Mouse (Mus musculus): ENCODE measurements around the gene Trabd. TPM values are rescaled to one million over a fixed set of nuclear protein-coding genes. Genes with fewer than 3 reads are reported as not detected.
A peak's percentile ranks its signal among the peaks of the same experiment; 100 is the strongest.

Trabd gene
- polyA plus RNA-seq, 1 experiment from 2014 or later: 44.7 TPM

DNA sequence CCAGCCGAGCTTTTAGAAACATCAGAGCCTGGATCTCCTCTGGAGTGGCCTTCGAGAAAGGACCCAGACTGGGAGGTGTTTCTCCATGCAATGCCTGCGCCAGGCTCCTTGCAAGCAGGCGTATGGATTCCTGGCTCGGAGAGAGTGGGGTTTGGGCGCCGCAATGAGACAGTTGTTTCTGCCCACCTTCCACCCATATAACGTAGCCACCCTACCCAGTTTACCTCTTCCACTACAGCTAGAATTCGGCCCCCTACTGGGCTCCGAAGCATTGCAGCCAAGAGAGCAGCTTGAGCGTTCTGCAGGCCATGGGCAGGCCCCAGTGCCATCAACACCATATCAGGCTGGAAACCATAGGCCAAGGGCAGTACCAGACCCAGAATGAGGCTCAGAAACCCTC lies 48.7 kb downstream of the Trabd start:
- H3K27me3 ChIP-seq: no peaks in the 10 kb centered on the region
- DNase-seq (ENCODE audit: low read depth, low spot score) (no peak), ATAC-seq (no peak)
- TF ChIP-seq CTCF (IDR thresholded peaks at IDR 0.05): no peak
- CTCF ChIA-PET: interaction anchor here (0.7 to 1.7 kb wide), 6 partner anchors 8 to 87 kb away, joined by 3 to 6 read pairs (median 4); no protein-coding TSS in a partner anchor
- POLR2A ChIA-PET: interaction anchor here (1.2 to 1.9 kb wide), 3 partner anchors 26 to 89 kb away, joined by 3 to 6 read pairs (median 4); partner anchors contain the start of genes Dennd6b and Mapk11
- in situ Hi-C loops (cut with MboI; ENCODE audit: low pct_unique_long_range_greater_than_20kb): no loop called here

DNA sequence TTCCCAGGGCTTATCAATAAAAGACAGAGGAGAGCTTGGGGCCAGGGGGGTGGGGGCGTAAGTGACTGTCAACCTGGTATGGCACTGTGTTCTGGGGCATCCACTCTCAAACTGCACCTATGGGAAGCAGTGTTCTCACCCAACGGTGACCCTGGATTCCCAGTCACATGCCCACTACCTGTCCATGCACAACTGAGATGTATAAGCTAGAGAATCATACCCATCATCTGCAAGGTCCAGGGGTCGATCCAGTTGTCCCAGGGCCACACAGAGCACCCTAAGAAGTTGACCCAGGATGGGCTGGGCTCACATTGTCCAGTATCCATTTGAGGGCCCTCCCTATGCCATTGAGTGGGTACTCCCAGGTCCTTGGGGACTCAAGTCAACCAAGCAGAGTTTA lies 49.4 kb downstream of the Trabd start:
- no peak for TF ChIP-seq CTCF (IDR thresholded peaks at IDR 0.05)
- ChIA-PET CTCF (interaction anchor here (1.7 kb wide), 1 partner anchor 86 kb away, joined by 6 read pairs; no protein-coding TSS in a partner anchor), POLR2A (no interaction called here)
- in situ Hi-C loops (cut with MboI; ENCODE audit: low pct_unique_long_range_greater_than_20kb): no loop called here
- ATAC-seq: no peak
- no peaks in the 10 kb centered on the region for H3K27me3 ChIP-seq
- DNase-seq (ENCODE audit: low read depth, low spot score): no peak

DNA sequence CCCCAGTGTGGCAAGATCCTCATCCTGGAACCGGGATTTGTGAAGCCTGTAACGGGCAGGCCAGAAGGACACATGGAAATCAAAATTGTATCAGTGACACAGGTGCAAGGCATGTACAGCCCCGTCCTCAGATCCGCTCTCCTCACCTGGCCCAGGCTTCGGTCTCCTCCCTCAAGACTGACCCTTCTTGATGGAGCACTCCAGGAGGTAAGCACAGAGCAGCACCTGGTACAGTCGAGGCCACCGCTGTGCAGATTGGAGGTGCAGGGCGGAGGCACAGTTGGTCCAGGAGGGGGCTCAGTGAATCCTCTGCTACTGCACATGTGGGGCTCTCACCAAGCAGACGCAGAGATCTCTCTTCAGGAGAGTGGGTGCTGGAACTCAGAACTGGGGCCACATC lies 50.4 kb downstream of the Trabd start:
- in situ Hi-C loops (cut with MboI; ENCODE audit: low pct_unique_long_range_greater_than_20kb): no loop called here
- ATAC-seq (no peak), DNase-seq (ENCODE audit: low read depth, low spot score) (no peak)
- TF ChIP-seq CTCF (IDR thresholded peaks at IDR 0.05): no peak
- CTCF ChIA-PET: interaction anchor here (1.7 kb wide), 1 partner anchor 85 kb away, joined by 6 read pairs; no protein-coding TSS in a partner anchor
- H3K27me3 ChIP-seq: no peaks in the 10 kb centered on the region
- POLR2A ChIA-PET: no interaction called here

DNA sequence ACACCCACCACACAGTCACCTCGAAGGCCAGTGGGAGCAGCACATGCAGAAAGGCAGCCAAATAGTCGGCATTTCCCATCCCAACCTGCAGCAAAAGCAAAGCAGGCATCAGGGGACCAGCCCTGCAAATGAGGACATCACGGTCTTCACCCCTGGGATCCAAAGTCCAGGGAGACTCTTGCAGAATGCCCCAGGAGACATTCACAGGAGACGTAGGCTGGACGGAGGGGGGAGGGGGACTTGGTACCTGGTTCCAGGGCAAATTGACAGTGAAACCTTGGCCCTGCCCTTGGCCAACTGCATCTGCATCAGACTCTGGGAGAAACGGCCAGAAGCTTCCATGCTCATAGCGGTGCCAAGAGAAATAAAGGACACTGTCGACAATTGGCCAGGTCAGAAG lies 51.7 kb downstream of the Trabd start:
- no peaks in the 10 kb centered on the region for H3K27me3 ChIP-seq
- in situ Hi-C loops (cut with MboI; ENCODE audit: low pct_unique_long_range_greater_than_20kb): no loop called here
- TF ChIP-seq CTCF (IDR thresholded peaks at IDR 0.05): no peak
- ATAC-seq (no peak), DNase-seq (ENCODE audit: low read depth, low spot score) (no peak)
- ChIA-PET CTCF (interaction anchor here (1.5 kb wide), 1 partner anchor 22 kb away, joined by 3 read pairs; the partner anchor contains the start of gene Mapk11), POLR2A (interaction anchor here (1.0 kb wide), 1 partner anchor 14 kb away, joined by 3 read pairs; the partner anchor contains the start of gene Mapk12)

DNA sequence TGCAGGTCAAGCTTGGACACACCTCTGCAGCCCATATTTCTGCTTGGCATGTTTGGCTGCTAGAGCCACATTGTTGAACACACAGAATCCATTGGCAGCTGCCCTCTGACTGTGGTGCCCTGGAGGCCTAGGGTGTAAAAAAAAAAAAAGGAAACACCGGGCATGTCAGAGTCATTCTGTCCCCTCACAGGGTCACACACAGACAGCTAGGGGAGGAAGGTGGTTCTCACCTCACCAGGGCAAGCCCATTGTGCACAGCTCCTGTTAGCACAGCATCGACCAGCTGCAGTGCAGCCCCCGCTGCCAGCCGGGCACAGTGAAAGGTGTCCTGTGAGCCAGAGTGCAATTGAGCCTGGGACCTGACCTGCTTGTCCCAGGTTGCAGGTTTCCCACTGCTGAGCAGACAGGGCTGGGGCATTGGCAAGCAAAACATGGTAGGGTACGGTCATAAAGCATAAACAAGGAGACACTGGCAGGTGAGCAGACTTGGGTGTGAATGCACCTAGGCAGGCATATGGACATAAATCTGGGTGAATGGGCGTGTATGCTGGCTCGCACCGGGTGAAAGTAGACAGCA lies 52.5 kb downstream of the Trabd start:
- no peaks in the 10 kb centered on the region for H3K27me3 ChIP-seq
- ChIA-PET POLR2A (interaction anchor here (0.6 to 1.6 kb wide), 5 partner anchors 14 to 84 kb away, joined by 3 to 5 read pairs (median 4); partner anchors contain the start of genes Mapk11 and Mapk12), CTCF (interaction anchor here (0.9 to 2.0 kb wide), 9 partner anchors 12 to 192 kb away, joined by 3 to 12 read pairs (median 4); partner anchors contain the start of gene Mapk11)
- DNase-seq (ENCODE audit: low read depth, low spot score) (no peak), ATAC-seq (no peak)
- in situ Hi-C loops (cut with MboI; ENCODE audit: low pct_unique_long_range_greater_than_20kb): no loop called here
- TF ChIP-seq CTCF (IDR thresholded peaks at IDR 0.05): no peak

DNA sequence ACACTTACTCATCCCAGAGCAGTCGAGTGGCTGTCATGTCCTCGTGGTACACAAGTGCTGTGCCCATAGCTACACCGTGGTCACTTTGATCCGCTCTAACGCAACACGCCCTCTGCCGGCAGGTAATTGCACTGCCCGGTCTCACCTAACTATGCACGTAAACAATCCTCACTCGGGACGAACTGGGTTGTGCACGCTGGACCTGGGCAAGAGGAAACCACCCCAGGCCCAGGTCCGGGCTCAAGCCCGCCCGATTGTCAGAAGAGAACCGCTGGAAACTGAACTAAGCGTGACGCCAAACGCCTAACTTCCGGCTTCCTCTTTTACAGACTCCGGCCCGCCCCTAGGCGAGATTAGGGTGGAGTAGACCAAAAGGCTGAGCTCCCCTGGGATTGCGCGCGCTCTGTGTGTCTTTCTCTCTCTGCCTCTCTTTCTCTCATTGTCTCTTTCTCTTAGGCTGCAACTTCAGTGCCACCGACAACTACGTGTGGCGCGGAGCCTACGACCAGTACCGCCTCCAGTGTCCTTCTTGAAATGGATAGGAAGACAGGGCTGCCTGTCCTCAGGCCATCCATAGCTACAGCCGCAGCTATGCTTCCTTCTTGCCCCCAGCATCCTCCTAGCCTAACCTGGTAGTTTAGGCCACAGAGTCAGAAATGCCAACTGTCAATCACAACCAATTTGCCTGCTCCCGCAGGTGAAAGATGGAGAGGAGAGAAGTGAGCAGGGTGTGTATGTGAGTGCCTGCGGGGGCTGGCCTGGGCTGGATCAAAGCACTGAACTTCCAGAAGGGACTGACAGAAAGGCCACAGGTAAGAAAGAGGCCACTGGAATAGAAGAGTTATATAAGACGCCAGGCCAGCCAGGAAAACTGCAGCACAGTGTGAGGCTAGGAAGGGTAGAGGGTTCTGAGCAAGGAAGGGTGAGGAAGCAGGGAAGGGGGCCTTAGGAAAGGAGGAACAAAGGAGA lies 53.7 kb downstream of the Trabd start, which contains the start of gene Hdac10:
Hdac10 (minus strand) TSS at position 319 of the 969 bp plus-strand sequence.
- no peak for TF ChIP-seq CTCF (IDR thresholded peaks at IDR 0.05)
- ATAC-seq (peak; percentile 78), DNase-seq (ENCODE audit: low read depth, low spot score) (peak; percentile 35)
- H3K27me3 ChIP-seq: no peaks in the 10 kb centered on the region
- in situ Hi-C loops (cut with MboI; ENCODE audit: low pct_unique_long_range_greater_than_20kb): no loop called here
- CTCF ChIA-PET: interaction anchor here (0.8 to 2.0 kb wide), 23 partner anchors 9 to 194 kb away, joined by 3 to 12 read pairs (median 4); partner anchors contain the start of genes Dennd6b and Mapk11
- POLR2A ChIA-PET: interaction anchor here (0.6 to 1.6 kb wide), 5 partner anchors 10 to 83 kb away, joined by 3 to 5 read pairs (median 4); partner anchors contain the start of gene Mapk11

DNA sequence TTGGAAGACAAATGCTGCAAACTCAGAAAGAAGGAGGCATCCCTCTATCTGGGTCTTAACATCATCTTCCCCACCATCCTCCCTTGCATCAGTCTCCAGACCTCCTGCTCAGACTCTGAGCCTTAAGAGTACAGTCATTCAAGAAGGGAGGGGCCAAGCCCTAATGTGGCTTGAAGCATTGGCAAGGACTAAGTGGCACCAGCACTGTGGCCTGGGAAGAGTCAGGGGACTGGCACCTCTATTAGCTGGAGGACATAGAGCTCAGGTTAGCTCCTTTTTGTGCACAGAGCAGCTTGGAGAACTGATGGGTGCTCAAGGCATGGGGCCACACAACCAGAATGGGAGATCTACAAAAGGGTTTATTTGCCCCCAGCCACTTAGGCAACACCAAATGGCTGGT lies 55.3 kb downstream of the Trabd start:
- ATAC-seq (no peak), DNase-seq (ENCODE audit: low read depth, low spot score) (no peak)
- H3K27me3 ChIP-seq: no peaks in the 10 kb centered on the region
- ChIA-PET POLR2A (no interaction called here), CTCF (interaction anchor here (1.4 to 2.0 kb wide), 3 partner anchors 47 to 80 kb away, joined by 3 to 6 read pairs (median 5); no protein-coding TSS in a partner anchor)
- no peak for TF ChIP-seq CTCF (IDR thresholded peaks at IDR 0.05)
- in situ Hi-C loops (cut with MboI; ENCODE audit: low pct_unique_long_range_greater_than_20kb): no loop called here

DNA sequence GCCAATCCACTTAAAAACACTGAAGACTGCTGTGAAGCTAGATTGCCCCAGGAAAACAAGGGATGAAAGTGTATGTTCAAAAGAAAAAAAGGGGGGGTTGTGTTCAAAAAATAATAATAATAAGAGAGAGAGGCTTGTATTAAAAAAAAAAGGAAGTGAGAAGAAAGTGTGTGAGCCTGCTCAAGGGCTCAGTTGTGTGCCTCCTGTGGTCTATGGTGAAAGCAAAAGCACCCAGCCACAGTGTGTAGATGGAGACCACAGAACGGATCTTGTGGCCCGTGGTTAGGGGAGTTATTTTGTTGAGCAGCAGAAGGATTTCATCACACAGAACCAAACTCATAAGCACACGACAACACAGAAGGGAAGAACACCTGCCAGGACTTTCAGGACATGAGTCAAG lies 56.4 kb downstream of the Trabd start:
- H3K27me3 ChIP-seq: no peaks in the 10 kb centered on the region
- DNase-seq (ENCODE audit: low read depth, low spot score): no peak
- no peak for TF ChIP-seq CTCF (IDR thresholded peaks at IDR 0.05)
- ChIA-PET CTCF (interaction anchor here (0.8 to 1.8 kb wide), 4 partner anchors 8 to 79 kb away, joined by 3 to 5 read pairs (median 4); partner anchors contain the start of gene Tubgcp6), POLR2A (no interaction called here)
- ATAC-seq: no peak
- in situ Hi-C loops (cut with MboI; ENCODE audit: low pct_unique_long_range_greater_than_20kb): no loop called here

Other genes starting within 250 kb of the Trabd start
- gene Pim3, start 212.9 kb upstream of the Trabd start, polyA plus RNA-seq (2021): 149 TPM
- gene Ttll8, start 120.7 kb upstream of the Trabd start, polyA plus RNA-seq (2021): 0.03 TPM
- 0.06 TPM for gene Mlc1, start 96.1 kb upstream of the Trabd start, polyA plus RNA-seq (2021)
- gene Mov10l1, start 92.2 kb upstream of the Trabd start, polyA plus RNA-seq (2021): not detected
- gene Panx2, start 15.4 kb upstream of the Trabd start, polyA plus RNA-seq (2021): 0.12 TPM
- gene Selenoo, start 14.0 kb downstream of the Trabd start, polyA plus RNA-seq (2021): 31.1 TPM
- gene Tubgcp6, start 48.0 kb downstream of the Trabd start, polyA plus RNA-seq (2021): 17.6 TPM
- gene Hdac10, start 53.6 kb downstream of the Trabd start, polyA plus RNA-seq (2021): 15.0 TPM
- gene Mapk12, start 65.6 kb downstream of the Trabd start, polyA plus RNA-seq (2021): 7.1 TPM
- gene Mapk11, start 74.5 kb downstream of the Trabd start, polyA plus RNA-seq (2021): 16.3 TPM
- gene Plxnb2, start 105.7 kb downstream of the Trabd start, polyA plus RNA-seq (2021): 444 TPM
- 11.3 TPM for gene Dennd6b, start 121.4 kb downstream of the Trabd start, polyA plus RNA-seq (2021)
- gene Ppp6r2, start 136.4 kb downstream of the Trabd start, polyA plus RNA-seq (2021): 37.2 TPM
- gene Sbf1, start 240.2 kb downstream of the Trabd start, polyA plus RNA-seq (2021): 150 TPM
- gene Adm2, start 247.6 kb downstream of the Trabd start, polyA plus RNA-seq (2021): 0.14 TPM